Mouse (Mus musculus): ENCODE measurements at regions not wholly inside any gene's neighbourhood (a gene's known extent, or its start where the extent isn't known, plus 50 kb on each side); places are given as distances from the start of the nearest gene placed in this dataset.

- no peak for DNase-seq (ENCODE audit: low spot score in 2 of 2)
These were observed 110.8 kb downstream of the Plxna1 start for GRCm38 (mm10) chr6:89251641-89252040.

GRCm38 (mm10) chr6:89256022-89256421 lies 106.4 kb downstream of the Plxna1 start:
- DNase-seq (ENCODE audit: low spot score in 2 of 2): no peak

DNA sequence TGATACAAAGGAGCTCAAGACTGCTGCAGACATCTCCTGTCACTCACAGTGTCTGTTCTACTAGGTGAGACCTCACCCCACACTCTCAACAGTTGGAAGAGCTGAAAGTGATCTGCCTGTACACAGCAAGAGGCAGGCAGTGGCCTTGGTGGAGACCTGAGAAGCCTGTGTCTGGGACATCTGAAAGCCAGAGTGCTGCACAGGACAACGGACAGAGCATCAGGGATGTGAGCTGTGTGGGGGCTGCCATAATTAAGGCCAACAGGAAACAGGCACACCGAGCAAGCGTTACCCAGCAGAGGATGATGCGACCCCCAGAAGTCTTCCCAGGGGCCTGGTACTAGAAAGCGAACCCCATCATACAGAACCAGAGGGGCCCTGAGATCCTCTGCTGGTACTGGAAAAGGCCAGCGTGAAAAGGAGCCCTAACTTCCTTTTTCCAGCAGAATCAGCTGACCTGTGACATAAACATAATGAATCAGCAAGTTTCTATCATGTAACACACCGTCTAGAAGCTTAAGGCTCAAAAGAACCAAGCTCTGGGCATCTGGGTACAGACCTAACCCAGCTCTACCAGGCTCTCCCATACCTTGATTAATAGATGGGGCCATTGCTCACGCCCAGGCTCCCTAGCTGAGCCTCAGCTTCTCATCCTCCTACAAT lies 105.7 kb downstream of the Plxna1 start:
- DNase-seq (ENCODE audit: low spot score in 2 of 2): no peak

GRCm38 (mm10) chr6:89257416-89257815 lies 105.0 kb downstream of the Plxna1 start:
- no peak for DNase-seq (ENCODE audit: low spot score in 2 of 2)

DNA sequence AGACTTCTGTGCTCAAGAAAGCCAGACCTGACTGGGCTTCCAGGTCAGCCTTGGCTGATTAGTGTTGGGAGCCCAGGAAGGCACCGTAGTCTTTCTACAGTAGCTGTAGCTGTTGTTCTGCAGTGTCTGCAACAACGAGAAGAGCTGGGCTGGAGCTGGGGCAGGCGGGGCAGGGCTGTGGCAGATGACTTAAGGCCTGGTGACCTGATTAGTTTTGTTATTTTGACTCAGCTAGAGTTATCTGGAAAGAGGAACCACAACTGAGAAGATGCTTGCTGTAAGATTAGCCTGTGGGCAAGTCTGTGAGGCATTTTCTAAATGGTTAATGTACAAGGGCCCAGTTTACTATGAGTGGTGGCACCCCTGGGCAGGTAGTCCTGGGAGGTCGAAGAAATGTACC lies 104.3 kb downstream of the Plxna1 start:
- no peak for DNase-seq (ENCODE audit: low spot score in 2 of 2)

GRCm38 (mm10) chr6:89259406-89259994 lies 102.9 kb downstream of the Plxna1 start:
- no peak for DNase-seq (ENCODE audit: low spot score in 2 of 2)

GRCm38 (mm10) chr6:89262958-89263357 lies 99.5 kb downstream of the Plxna1 start:
- no peak for DNase-seq (ENCODE audit: low spot score in 2 of 2)

GRCm38 (mm10) chr6:89265296-89265695 lies 97.1 kb downstream of the Plxna1 start:
- no peak for DNase-seq (ENCODE audit: low spot score in 2 of 2)
